Mouse (Mus musculus) megakaryocyte, embryonic 14.5 days (primary cell): ENCODE measurements around the gene Tarsl2.

Experiments
- FLI1 ChIP-seq: IDR thresholded peaks from 2 replicates; pipeline ENCODE4 v1.6.1; 2012; ENCODE audit warnings: low read length, inconsistent platforms, mixed read lengths
- GATA1 ChIP-seq: IDR thresholded peaks from 3 replicates; pipeline ENCODE4 v1.6.1; 2012; ENCODE audit warnings: mixed read lengths, low read length, inconsistent platforms, borderline replicate concordance

DNA sequence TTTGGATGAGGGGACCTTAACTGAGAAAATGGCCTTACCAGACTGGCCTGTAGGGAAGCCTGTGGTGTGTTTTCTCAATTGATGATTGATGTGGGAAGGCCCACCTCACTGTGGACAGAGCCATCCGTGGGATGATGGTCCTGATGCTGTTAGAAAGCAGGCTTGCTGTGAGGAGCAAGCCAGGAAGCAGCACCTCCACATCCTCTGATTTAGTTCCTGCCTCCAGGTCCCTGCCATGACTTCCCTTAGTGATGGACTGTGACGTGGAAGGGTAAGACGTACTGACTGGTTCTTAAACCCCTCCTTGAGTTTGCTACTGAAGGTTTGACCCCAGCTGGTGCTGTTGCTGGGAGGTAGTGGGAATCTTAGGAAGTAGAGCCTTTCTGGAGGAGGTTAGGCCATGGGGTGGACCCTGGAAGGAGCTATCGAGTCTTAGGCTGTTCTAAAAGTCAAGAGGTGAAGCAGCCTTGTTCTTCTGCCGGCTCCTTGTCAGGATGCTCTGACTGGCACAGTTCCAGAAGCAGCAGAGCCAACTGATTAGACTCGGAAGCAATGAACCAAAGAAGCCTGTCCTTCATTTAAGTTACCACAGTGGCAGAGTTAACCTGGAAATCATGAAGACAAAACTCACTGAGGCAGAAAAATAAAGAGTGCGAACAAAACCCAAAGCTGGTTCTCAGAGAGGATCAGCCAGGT is 34.4 kb downstream of the Tarsl2 start:
- TF ChIP-seq GATA1 (no peak), FLI1 (no peak)
